Mouse (Mus musculus) lung, adult 2 months (tissue): Measurements from ENCODE around the gene Pak2. TPM values are rescaled to one million over a fixed set of nuclear protein-coding genes. Genes with fewer than 3 reads are reported as not detected.

Experiments
- DNase-seq: peaks from one replicate; pipeline ENCODE4 v3.0.0; 2022
- H3K4me1 ChIP-seq: fragments of 200-500 bp; 2 replicates; pipeline ENCODE4 v1.6.1; 2011; ENCODE audit warnings: low read length; ENCODE audit not compliant: control insufficient read depth, insufficient read depth
- H3K4me3 ChIP-seq: fragments of 200-500 bp; replicated peaks from 2 replicates; pipeline ENCODE3; 2011; ENCODE audit warnings: low read depth, mild to moderate bottlenecking, control low read depth, low read length; ENCODE audit errors: extremely low read depth
- CTCF ChIP-seq: fragments of 200-500 bp; IDR thresholded peaks from 2 replicates; pipeline ENCODE4 v1.5.1; 2011; ENCODE audit warnings: mild to moderate bottlenecking, low read length, control low read depth; ENCODE audit not compliant: insufficient read depth
- POLR2A ChIP-seq: fragments of 200-500 bp; IDR thresholded peaks from 2 replicates; pipeline ENCODE4 v1.6.1; 2011; ENCODE audit warnings: low read depth, mild to moderate bottlenecking, control low read depth, low read length, borderline replicate concordance; ENCODE audit errors: extremely low read depth
- WGBS: fragments of 180-500 bp; shearing (Covaris S2); methylation state at CpG from one replicate; pipeline ENCODE4 v1.1.7; 2018; 5-methylcytosine and 5-hydroxymethylcytosine counted together
- polyA plus RNA-seq: library from polyadenylated mRNA; depleted of rRNA; stranded (reverse); fragments of >200 nt; gene quantifications from 2 replicates; pipeline ENCODE4 v1.2.3, GENCODE M21; 2012; rRNA removed

Pak2 gene
- polyA plus RNA-seq = 19.2 and 22.5 TPM in 2 replicates

GRCm38 (mm10) chr16:32078991-32079511 is at the start of gene Pak2:
Gene Pak2, minus strand, starts transcription at chr16:32079342.
- peak within 1 kb of the TSS; percentile 91 for H3K4me3 ChIP-seq
- WGBS = 2% methylated on average over 58 of the region's 60 CpGs
- TF ChIP-seq CTCF = no peak
- TF ChIP-seq POLR2A = peak; percentile 82
- DNase-seq = peak; percentile 87
- peaks cover 16% of the 10 kb centered on the region for H3K4me1 ChIP-seq

- WGBS = 47% methylated on average over 4 of the region's 4 CpGs
- no peak for DNase-seq
- Histone ChIP-seq H3K4me1 (peaks cover 12% of the 10 kb centered on the region), H3K4me3 (no peak overlapping the region)
- no peak for TF ChIP-seq CTCF
- no peak for TF ChIP-seq POLR2A
These were observed 47.9 kb upstream of the Pak2 start for GRCm38 (mm10) chr16:32127046-32127445.

- Histone ChIP-seq H3K4me3 (no peak overlapping the region), H3K4me1 (peaks cover 12% of the 10 kb centered on the region)
- DNase-seq = no peak
- 81% methylated on average over 3 of the region's 3 CpGs for WGBS
- no peak for TF ChIP-seq POLR2A
- TF ChIP-seq CTCF = no peak
These were observed 46.2 kb upstream of the Pak2 start for GRCm38 (mm10) chr16:32125364-32125763.

- WGBS = 41% methylated on average over 17 of the region's 17 CpGs
- no peak for TF ChIP-seq CTCF
- TF ChIP-seq POLR2A = no peak
- no peak for DNase-seq
- H3K4me1 ChIP-seq = peaks cover 12% of the 10 kb centered on the region
- peak overlapping the region; percentile 41 for H3K4me3 ChIP-seq
These were observed 45.5 kb upstream of the Pak2 start for GRCm38 (mm10) chr16:32124444-32125335.

GRCm38 (mm10) chr16:32124020-32124419 is 44.9 kb upstream of the Pak2 start:
- TF ChIP-seq CTCF (no peak), POLR2A (no peak)
- 76% methylated on average over 7 of the region's 7 CpGs for WGBS
- DNase-seq = no peak
- Histone ChIP-seq H3K4me3 (no peak overlapping the region), H3K4me1 (peaks cover 11% of the 10 kb centered on the region)

- 84% methylated on average over 3 of the region's 3 CpGs for WGBS
- peaks cover 6% of the 10 kb centered on the region for H3K4me1 ChIP-seq
- no peak for DNase-seq
- H3K4me3 ChIP-seq = no peak overlapping the region
- TF ChIP-seq CTCF = no peak
- no peak for TF ChIP-seq POLR2A
These were observed 41.3 kb upstream of the Pak2 start for GRCm38 (mm10) chr16:32120454-32120853.

GRCm38 (mm10) chr16:32116186-32116585 is 37.0 kb upstream of the Pak2 start:
- TF ChIP-seq CTCF = no peak
- TF ChIP-seq POLR2A = no peak
- 32% methylated on average over 5 of the region's 5 CpGs for WGBS
- Histone ChIP-seq H3K4me1 (peaks cover 3% of the 10 kb centered on the region; the same call in 1 of the 2 replicates), H3K4me3 (no peak overlapping the region)
- no peak for DNase-seq

GRCm38 (mm10) chr16:32115781-32116180 is 36.6 kb upstream of the Pak2 start:
- H3K4me3 ChIP-seq = no peak overlapping the region
- no peak for DNase-seq
- no peak for TF ChIP-seq CTCF
- no peak for TF ChIP-seq POLR2A
- peaks cover 3% of the 10 kb centered on the region; the same call in 1 of the 2 replicates for H3K4me1 ChIP-seq
- WGBS = 36% methylated on average over 6 of the region's 6 CpGs

- no peak overlapping the region for H3K4me3 ChIP-seq
- 8% methylated on average over 15 of the region's 15 CpGs for WGBS
- peak; percentile 85 for DNase-seq
These were observed 36.0 kb upstream of the Pak2 start for GRCm38 (mm10) chr16:32114968-32115695.

More at GRCm38 (mm10) chr16:32114968-32115695, 36.0 kb upstream of the Pak2 start:
- peaks cover 3% of the 10 kb centered on the region; the same call in 1 of the 2 replicates for H3K4me1 ChIP-seq
- TF ChIP-seq CTCF (peak; percentile 88), POLR2A (no peak)
